Mouse (Mus musculus) mouse trophoblast stem cell (cell line): Measurements from ENCODE around the gene Kcnj9.

Experiments used
- in situ Hi-C, 2 experiments: fragments of 300-500 bp; cut with MseI, MboI; formaldehyde crosslinking; loops; 2 replicates in 1 of 2; 3 replicates in 1 of 2; pipeline ENCODE4 v1.15.1; 2025

Gene Kcnj9

GRCm38 (mm10) chr1:172312768-172313561 is 16.2 kb downstream of the Kcnj9 start:
- in situ Hi-C loops: no loop called here

GRCm38 (mm10) chr1:172311921-172312767 is 17.0 kb downstream of the Kcnj9 start:
- in situ Hi-C loops: no loop called here

- in situ Hi-C loops: no loop called here
Observed at GRCm38 (mm10) chr1:172311248-172311906, 17.7 kb downstream of the Kcnj9 start.

- in situ Hi-C loops: loop anchor here in 1 of 2 experiments (10.0 kb wide), 1 partner anchor 105 kb away; the partner anchor contains the start of gene Pea15a
Observed at GRCm38 (mm10) chr1:172309699-172310398, 19.3 kb downstream of the Kcnj9 start.

DNA sequence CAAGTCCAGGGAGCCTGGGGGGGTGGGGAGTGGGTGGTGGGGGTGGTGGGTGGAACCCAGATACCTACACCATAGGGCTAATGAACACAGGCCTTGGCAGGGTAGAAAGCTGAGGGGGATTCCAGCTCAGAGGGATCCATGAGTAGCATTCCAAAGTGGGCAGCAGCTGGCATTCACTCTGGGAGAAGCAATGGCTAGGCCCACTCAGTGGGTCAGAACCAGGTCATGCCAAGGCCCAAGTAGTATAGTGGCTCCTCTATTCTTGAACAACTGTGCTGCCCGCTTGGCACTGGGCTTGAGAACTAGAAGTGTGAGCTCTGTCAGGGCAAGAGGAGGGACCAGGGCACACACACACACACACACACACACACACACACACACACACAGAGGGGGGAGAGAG is 20.7 kb downstream of the Kcnj9 start:
- in situ Hi-C loops: loop anchor here in 1 of 2 experiments (10.0 kb wide), 1 partner anchor 104 kb away; the partner anchor contains the start of gene Pea15a

- in situ Hi-C loops: loop anchor here in 1 of 2 experiments (10.0 kb wide), 1 partner anchor 103 kb away; the partner anchor contains the start of gene Pea15a
Observed at GRCm38 (mm10) chr1:172307936-172308335, 21.2 kb downstream of the Kcnj9 start.

- in situ Hi-C loops: loop anchor here in 1 of 2 experiments (10.0 kb wide), 1 partner anchor 102 kb away; the partner anchor contains the start of gene Pea15a
Observed at GRCm38 (mm10) chr1:172306885-172307284, 22.2 kb downstream of the Kcnj9 start.

DNA sequence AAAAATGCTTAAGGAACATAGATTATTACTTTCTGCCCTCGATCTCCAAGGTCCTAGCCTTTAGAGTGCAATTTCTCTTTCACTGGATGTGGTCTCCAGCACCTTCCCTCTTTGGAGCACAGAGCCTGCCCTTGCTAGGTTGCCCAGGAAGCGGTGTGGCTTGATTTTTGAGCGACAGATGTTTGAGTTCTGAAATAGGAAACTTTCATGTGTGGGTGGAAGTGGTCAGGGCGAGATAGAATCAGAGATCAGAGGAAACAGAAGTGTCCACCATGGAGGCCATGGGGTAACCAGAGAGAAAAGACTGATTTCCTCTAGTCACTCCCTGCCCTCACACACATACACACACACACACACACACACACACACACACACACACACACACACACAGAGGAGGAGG is 22.9 kb downstream of the Kcnj9 start:
- in situ Hi-C loops: loop anchor here in 1 of 2 experiments (10.0 kb wide), 1 partner anchor 101 kb away; the partner anchor contains the start of gene Pea15a

DNA sequence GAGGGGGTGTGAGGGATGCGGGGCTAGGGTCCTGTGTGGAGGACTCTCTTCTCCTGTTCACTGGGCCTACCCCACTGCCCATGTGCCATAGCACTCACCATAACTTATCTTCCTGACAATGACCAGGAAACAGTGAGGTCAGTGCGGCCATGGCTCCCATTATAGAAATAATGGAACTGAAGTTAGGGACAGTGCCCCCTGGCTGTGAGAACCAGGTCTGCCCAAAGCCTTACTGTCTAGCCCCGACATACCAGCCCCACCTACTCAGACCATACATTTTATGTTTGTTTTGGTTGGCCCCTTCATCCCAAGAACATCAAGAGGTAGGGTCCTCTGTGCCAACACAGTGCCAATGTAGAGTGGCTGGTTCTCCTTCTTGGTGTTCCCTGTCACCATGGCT is 23.5 kb downstream of the Kcnj9 start:
- in situ Hi-C loops: loop anchor here in 1 of 2 experiments (10.0 kb wide), 1 partner anchor 101 kb away; the partner anchor contains the start of gene Pea15a

DNA sequence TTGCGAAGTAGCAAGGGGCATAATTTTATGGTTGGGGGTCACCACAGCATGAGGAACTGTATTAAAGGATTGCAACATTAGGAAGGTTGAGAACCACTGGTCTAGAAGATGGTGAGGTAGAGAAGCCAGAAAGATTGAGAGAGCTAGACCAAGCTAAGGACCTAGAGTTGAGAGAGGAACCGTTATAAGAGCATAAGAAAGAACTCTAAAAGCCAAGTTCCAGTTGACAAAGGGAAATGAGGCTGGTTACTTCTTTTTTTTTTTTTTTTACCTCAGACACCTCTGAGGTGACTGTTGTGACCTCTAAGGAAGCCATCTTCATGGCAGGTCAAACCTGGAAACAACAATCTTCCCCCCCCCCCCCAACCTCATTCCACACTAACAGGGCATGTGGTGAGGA is 24.0 kb downstream of the Kcnj9 start:
- in situ Hi-C loops: loop anchor here in 1 of 2 experiments (10.0 kb wide), 1 partner anchor 100 kb away; the partner anchor contains the start of gene Pea15a

- in situ Hi-C loops: loop anchor here in 1 of 2 experiments (10.0 kb wide), 1 partner anchor 100 kb away; the partner anchor contains the start of gene Pea15a
Observed at GRCm38 (mm10) chr1:172304443-172304842, 24.7 kb downstream of the Kcnj9 start.

- in situ Hi-C loops: loop anchor here in 1 of 2 experiments (10.0 kb wide), 1 partner anchor 98 kb away; the partner anchor contains the start of gene Pea15a
Observed at GRCm38 (mm10) chr1:172302851-172303250, 26.3 kb downstream of the Kcnj9 start.

DNA sequence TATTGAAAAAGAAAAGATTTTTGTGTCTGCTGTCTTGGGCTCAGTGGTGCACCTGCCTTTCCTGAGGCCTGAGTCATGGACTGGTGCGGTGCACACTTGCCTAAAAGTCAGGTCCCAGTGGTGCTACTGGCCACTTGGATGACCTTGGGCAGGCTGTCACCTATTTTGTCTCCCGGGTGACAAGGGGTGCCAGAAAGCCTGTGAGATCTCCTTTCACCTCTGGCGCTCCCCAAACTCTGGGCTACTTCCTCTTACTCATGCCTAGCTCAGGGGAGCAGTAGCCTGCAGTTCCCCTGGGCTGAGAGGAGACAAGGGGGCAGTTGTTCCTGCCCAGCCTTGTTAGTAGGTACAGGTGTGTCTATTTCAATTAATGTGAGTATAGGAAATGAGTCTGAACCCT is 26.8 kb downstream of the Kcnj9 start:
- in situ Hi-C loops: loop anchor here in 1 of 2 experiments (10.0 kb wide), 1 partner anchor 98 kb away; the partner anchor contains the start of gene Pea15a

GRCm38 (mm10) chr1:172301180-172301579 is 27.9 kb downstream of the Kcnj9 start:
- in situ Hi-C loops: loop anchor here in 1 of 2 experiments (10.0 kb wide), 1 partner anchor 96 kb away; the partner anchor contains the start of gene Pea15a

DNA sequence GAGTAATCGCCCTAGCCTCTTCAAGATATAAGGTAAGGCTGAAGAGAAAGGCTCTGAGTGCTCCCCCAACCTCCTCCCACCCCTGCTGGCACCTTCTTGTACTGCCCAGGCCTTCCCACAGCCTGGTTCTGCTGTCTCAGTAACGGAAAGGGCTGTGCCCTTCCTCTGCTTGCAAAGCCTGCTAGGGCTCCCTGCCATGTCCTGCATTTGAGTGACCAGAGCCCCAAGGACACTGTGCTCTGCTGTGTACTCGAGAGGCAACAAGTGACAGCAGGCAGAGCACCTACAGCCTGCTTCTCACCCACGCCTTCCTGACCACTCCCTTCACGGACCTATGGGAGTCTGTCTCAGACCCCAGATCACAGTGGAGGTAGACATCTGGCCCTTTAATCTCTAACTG is 28.9 kb downstream of the Kcnj9 start:
- in situ Hi-C loops: loop anchor here in 1 of 2 experiments (10.0 kb wide), 1 partner anchor 95 kb away; the partner anchor contains the start of gene Pea15a

DNA sequence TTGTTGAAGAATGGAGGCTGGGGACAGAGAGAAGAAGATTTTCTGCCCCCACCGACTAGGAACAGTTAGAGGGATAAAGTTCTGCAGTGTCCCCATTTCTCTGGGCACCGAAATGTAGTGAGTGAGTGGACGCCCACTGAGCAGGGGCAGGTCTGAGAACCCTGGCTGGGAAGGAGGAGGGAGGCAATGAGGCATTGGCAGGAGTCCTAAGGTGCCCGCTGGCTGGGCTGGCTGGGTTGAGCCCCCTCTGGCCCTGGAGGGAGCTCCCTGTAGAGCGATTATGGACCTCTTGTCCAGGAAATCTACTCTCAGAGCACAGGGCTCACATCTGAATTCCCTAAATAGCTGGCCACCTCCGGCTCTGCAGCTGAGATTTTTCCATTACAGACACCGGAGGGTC is 29.6 kb downstream of the Kcnj9 start:
- in situ Hi-C loops: no loop called here

DNA sequence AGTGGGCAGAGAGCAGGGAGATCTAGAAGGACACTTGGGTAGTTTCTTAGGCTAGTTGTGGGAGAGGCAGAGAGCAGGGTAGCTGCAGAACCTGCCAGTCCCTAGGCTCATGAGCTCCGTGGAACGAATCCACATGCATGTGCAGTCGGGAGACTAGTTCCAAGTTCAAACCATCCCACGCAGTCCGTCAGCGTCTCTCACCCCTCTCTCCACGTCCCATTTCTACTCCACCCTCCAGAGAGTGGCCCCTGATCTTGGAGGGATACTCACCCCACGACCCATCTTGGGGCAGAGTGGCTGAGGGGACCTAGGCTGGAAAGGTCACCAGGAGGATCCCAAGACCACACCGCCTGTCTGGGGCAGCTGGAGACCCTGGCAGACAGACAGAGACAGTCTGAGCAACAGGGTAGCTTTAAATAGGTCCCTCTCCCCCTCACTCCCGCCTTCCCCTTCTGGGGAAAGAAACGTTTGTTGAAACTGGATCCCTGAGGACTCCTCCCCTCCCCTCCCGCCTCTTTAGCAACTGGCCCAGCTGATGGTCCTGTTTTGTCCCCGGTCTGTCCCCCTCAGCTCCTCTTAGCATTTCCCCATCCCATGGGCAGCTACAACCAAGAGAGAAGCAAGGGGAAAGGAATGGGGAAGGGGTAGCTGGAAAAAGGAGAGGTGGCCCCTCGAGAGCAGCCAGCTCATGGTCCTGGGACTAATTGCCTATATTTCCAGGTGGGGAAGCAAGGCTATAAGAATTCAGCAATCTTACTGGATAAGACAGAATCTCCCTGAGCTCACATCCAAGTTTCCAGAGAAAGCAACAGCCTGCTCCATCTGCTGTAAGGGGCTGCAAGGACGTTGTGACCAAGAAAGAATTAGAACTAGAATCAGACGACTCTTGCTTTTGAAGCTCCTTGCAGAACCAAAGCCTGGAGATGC is 31.2 kb downstream of the Kcnj9 start, which contains the start of gene Atp1a2:
Gene Atp1a2, minus strand, starts transcription at position 454 of the 927 bp plus-strand sequence.
- in situ Hi-C loops: no loop called here

GRCm38 (mm10) chr1:172296816-172297510 is 32.2 kb downstream of the Kcnj9 start:
- in situ Hi-C loops: no loop called here
